Mouse (Mus musculus) spleen, adult 2 months (tissue): ENCODE measurements around the gene Mapk8ip1. TPM values are rescaled to one million over a fixed set of nuclear protein-coding genes. Genes with fewer than 3 reads are reported as not detected.

Experiments
- DNase-seq, 2 experiments: peaks; one replicate each; pipeline versions ENCODE4 v3.0.0 to v3.0.0-alpha.2; 2012 to 2021; ENCODE audit warnings: low spot score in 2 of 2, low read depth in 1 of 2
- H3K27ac ChIP-seq: fragments of 200-500 bp; 2 replicates; pipeline ENCODE4 v1.5.1; 2012; ENCODE audit warnings: low read length, inconsistent platforms; ENCODE audit not compliant: insufficient read depth
- H3K27me3 ChIP-seq: fragments of 200-500 bp; 2 replicates; pipeline ENCODE4 v1.6.1; 2012; ENCODE audit warnings: mild to moderate bottlenecking, moderate library complexity, low read length, inconsistent platforms; ENCODE audit not compliant: control insufficient read depth, insufficient read depth
- H3K36me3 ChIP-seq: fragments of 200-500 bp; 2 replicates; pipeline ENCODE4 v1.6.1; 2012; ENCODE audit warnings: mild to moderate bottlenecking, low read length, inconsistent platforms; ENCODE audit not compliant: control insufficient read depth, insufficient read depth
- H3K4me1 ChIP-seq: fragments of 200-500 bp; 2 replicates; pipeline ENCODE4 v1.6.1; 2011; ENCODE audit warnings: inconsistent platforms; ENCODE audit not compliant: control insufficient read depth, insufficient read depth, insufficient read length
- H3K4me3 ChIP-seq: fragments of 200-500 bp; 2 replicates; pipeline ENCODE4 v1.5.1; 2011; ENCODE audit warnings: mild to moderate bottlenecking, inconsistent platforms; ENCODE audit not compliant: insufficient read depth, insufficient read length; ENCODE audit errors: extremely low read depth
- CTCF ChIP-seq: fragments of 200-500 bp; IDR thresholded peaks from 2 replicates; pipeline ENCODE4 v1.5.1; 2011; ENCODE audit warnings: mild to moderate bottlenecking, inconsistent platforms; ENCODE audit not compliant: insufficient read depth, insufficient read length, insufficient replicate concordance; ENCODE audit errors: extremely low read depth
- POLR2A ChIP-seq: fragments of 200-500 bp; IDR thresholded peaks from 2 replicates; pipeline ENCODE4 v1.6.1; 2011; ENCODE audit warnings: low read depth, low read length, inconsistent platforms
- polyA plus RNA-seq: library from polyadenylated mRNA; depleted of rRNA; stranded (reverse); fragments of >200 nt; gene quantifications from 2 replicates; pipeline ENCODE4 v1.2.3, GENCODE M21; 2012; rRNA removed

The Mapk8ip1 gene
- polyA plus RNA-seq, 1 experiment = 5.0 TPM

- TF ChIP-seq POLR2A (no peak), CTCF (no peak)
- Histone ChIP-seq H3K4me3 (no peak overlapping the region), H3K36me3 (peaks cover 16% of the 10 kb centered on the region), H3K27me3 (no peaks in the 10 kb centered on the region), H3K4me1 (no peaks in the 10 kb centered on the region), H3K27ac (no peak overlapping the region)
- no peak for DNase-seq
These were observed 58.6 kb downstream of the Mapk8ip1 start for GRCm38 (mm10) chr2:92342418-92342817.

Other genes with a start within 250 kb of the Mapk8ip1 start
- gene Pex16, start 26.6 kb downstream of the Mapk8ip1 start, polyA plus RNA-seq = 36.9 and 47.5 TPM in 2 replicates
- gene Large2, start 26.4 kb downstream of the Mapk8ip1 start, polyA plus RNA-seq = 1.9 and 2.5 TPM in 2 replicates
- gene 1700029I15Rik, start 18.7 kb downstream of the Mapk8ip1 start, polyA plus RNA-seq = 2.0 and 2.8 TPM in 2 replicates
- gene Cry2, start 32.8 kb upstream of the Mapk8ip1 start, polyA plus RNA-seq = 8.4 and 9.4 TPM in 2 replicates
- gene Slc35c1, start 59.3 kb upstream of the Mapk8ip1 start, polyA plus RNA-seq = 63.3 and 86.6 TPM in 2 replicates
- 20.0 and 20.7 TPM in 2 replicates for gene Chst1, start 198.4 kb upstream of the Mapk8ip1 start, polyA plus RNA-seq